Mouse (Mus musculus) gastrocnemius, adult 2 months (tissue): ENCODE data around the gene Rpl10-ps3. TPM values are rescaled to one million over a fixed set of nuclear protein-coding genes. Genes with fewer than 3 reads are reported as not detected.

Experiments
- DNase-seq: peaks from one replicate; pipeline ENCODE4 v3.0.0; 2022
- H3K27ac ChIP-seq: fragments of 200-600 bp; 2 replicates; pipeline ENCODE4 v1.8.1; 2022; ENCODE audit warnings: mild to moderate bottlenecking
- H3K4me3 ChIP-seq: fragments of 200-600 bp; 2 replicates; pipeline ENCODE4 v1.8.1; 2022; ENCODE audit warnings: mild to moderate bottlenecking, moderate library complexity
- CTCF ChIP-seq: fragments of 200-600 bp; IDR thresholded peaks from 2 replicates; pipeline ENCODE4 v1.8.1; 2022; ENCODE audit warnings: antibody characterized with exemption, mild to moderate bottlenecking, moderate library complexity
- intact Hi-C: fragments of 180-260 bp; cut with DNase I; formaldehyde crosslinking; loops from one replicate; pipeline ENCODE4 v1.15.1; 2025
- total RNA-seq, 2 experiments: library from RNA; stranded (reverse); gene quantifications; 2 replicates each; pipeline ENCODE4 v1.2.3; 2021

Rpl10-ps3 gene
- total RNA-seq, 2 experiments from 2014 or later, result 492 to 547 TPM

DNA sequence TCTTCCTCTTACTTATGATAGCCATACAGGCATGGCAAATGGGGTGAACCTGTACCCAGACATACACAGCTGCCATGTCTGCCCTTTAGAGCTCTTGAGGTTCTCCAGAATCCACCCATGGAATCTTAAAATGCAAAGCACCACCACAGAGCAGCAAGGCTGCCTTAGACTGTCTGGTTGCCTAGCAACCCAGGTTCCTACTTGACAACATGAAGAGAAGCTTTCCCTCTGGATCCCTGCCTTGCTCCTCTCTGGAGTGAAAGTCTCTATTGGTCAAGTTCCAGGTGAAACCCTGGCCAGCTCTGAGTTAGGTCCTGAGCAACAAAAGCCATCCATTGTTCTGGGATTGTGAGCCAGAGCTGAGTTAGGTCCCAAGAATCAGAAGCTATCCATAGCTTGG lies 43.0 kb downstream of the Rpl10-ps3 start:
- TF ChIP-seq CTCF, result no peak
- Histone ChIP-seq H3K27ac (no peak overlapping the region), H3K4me3 (no peak overlapping the region)
- intact Hi-C loops, result no loop called here
- no peak for DNase-seq

DNA sequence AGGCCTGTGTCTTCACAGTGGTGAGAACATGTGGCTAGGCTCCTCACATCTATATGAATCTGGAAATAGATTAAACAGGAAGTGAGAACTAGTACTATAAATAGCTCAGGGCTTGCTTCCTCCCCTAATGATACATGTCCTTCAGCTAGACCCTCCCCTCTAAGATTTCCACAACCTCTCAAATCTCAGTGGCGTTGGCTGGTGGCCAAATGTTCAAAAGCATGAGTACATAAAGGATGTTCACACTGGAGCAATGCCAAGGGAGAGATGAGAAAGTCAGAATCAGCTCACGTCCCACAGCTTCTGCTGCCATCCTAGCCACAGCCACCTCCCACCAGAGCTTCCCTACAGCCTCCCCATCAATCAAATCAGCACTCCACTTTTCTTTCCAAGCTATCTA lies 46.4 kb downstream of the Rpl10-ps3 start:
- intact Hi-C loops, result no loop called here
- no peak for TF ChIP-seq CTCF
- H3K27ac ChIP-seq, result no peak overlapping the region

More for the DNA sequence above, 46.4 kb downstream of the Rpl10-ps3 start:
- DNase-seq, result no peak
- H3K4me3 ChIP-seq, result no peak overlapping the region

Other genes with a start within 250 kb of the Rpl10-ps3 start
- gene Plet1, start 149.6 kb upstream of the Rpl10-ps3 start, total RNA-seq, result under 1 TPM in 1 of 2 experiments, not detected in 1; 0.36 TPM
- gene Pts, start 183.8 kb upstream of the Rpl10-ps3 start, total RNA-seq, result 10 to 100 TPM; 10.4 to 11.9 TPM
- gene Il18, start 209.9 kb upstream of the Rpl10-ps3 start, total RNA-seq, result 1 to 10 TPM in 1 of 2 experiments, under 1 TPM in 1; 0.87 to 1.0 TPM
- gene Bco2, start 210.2 kb upstream of the Rpl10-ps3 start, total RNA-seq, result under 1 TPM; 0.26 to 0.45 TPM
- not detected for gene Tex12, start 216.4 kb upstream of the Rpl10-ps3 start, total RNA-seq